Comparison of ENCODE assay signal across 8 mouse cellular contexts in genomic region chr5:72587192-72587681, GRCm38 (mm10). TPM values are rescaled to one million over a fixed set of nuclear protein-coding genes. Genes with fewer than 3 reads are reported as not detected.
A peak's percentile ranks its signal among the peaks of the same experiment; 100 is the strongest.
DNase-seq lines count a peak whose midpoint lies in the region; ATAC-seq and TF ChIP-seq lines count a peak whose summit lies in the region.

TSS of gene Gm5868 (minus strand) at chr5:72587551.

- H3K27ac ChIP-seq in liver, adult 2 months (replicated peaks; ENCODE audit: insufficient read depth, low read depth, low read length), result no peak within 1 kb of the TSS
- H3K27ac ChIP-seq in embryonic facial prominence, embryonic 14.5 days (replicated peaks; ENCODE audit: low read depth, low read length), result no peak within 1 kb of the TSS
- no peak within 1 kb of the TSS for H3K27ac ChIP-seq in limb, embryonic 10.5 days
- no peak within 1 kb of the TSS for H3K27ac ChIP-seq in neural tube, embryonic 14.5 days (ENCODE audit: low read depth, low read length)

- peak within 1 kb of the TSS; percentile 6; the same call in 1 of the 2 replicates for H3K4me3 ChIP-seq in liver, adult 2 months (ENCODE audit: insufficient read depth, low read depth, low read length)
- H3K4me3 ChIP-seq in embryonic facial prominence, embryonic 14.5 days (ENCODE audit: low read depth, low read length), result peak within 1 kb of the TSS; percentile 37
- peak within 1 kb of the TSS; percentile 50 for H3K4me3 ChIP-seq in limb, embryonic 10.5 days
- H3K4me3 ChIP-seq in neural tube, embryonic 14.5 days (ENCODE audit: low read depth, low read length), result peak within 1 kb of the TSS; percentile 35

- H3K4me2 ChIP-seq in embryonic facial prominence, embryonic 14.5 days (ENCODE audit: low read depth, low read length), result peak within 1 kb of the TSS; percentile 68
- peak within 1 kb of the TSS; percentile 52 for H3K4me2 ChIP-seq in neural tube, embryonic 14.5 days (ENCODE audit: low read depth, low read length)

- TF ChIP-seq CTCF in liver, adult 2 months (IDR thresholded peaks at IDR 0.05; ENCODE audit: low read depth, low read length), result no peak

- TF ChIP-seq POLR2A in liver, adult 2 months (IDR thresholded peaks at IDR 0.05; ENCODE audit: extremely low read depth, insufficient read depth, low read length), result no peak

- H3K79me2 ChIP-seq in liver, adult 2 months (ENCODE audit: control insufficient read depth, insufficient read depth, low read length), result no peaks in the 10 kb centered on the region

- no peaks in the 10 kb centered on the region for H3K9me3 ChIP-seq in embryonic facial prominence, embryonic 14.5 days (ENCODE audit: control insufficient read depth, low read length)
- no peaks in the 10 kb centered on the region for H3K9me3 ChIP-seq in limb, embryonic 10.5 days (replicated peaks)
- H3K9me3 ChIP-seq in neural tube, embryonic 14.5 days (ENCODE audit: control insufficient read depth, low read length), result no peaks in the 10 kb centered on the region

- no peak within 1 kb of the TSS for H3K9ac ChIP-seq in liver, adult 2 months (ENCODE audit: low read depth, low read length)
- no peak within 1 kb of the TSS for H3K9ac ChIP-seq in embryonic facial prominence, embryonic 14.5 days (ENCODE audit: low read depth, low read length)
- peak within 1 kb of the TSS; percentile 39; the same call in 1 of the 2 replicates for H3K9ac ChIP-seq in neural tube, embryonic 14.5 days (replicated peaks; ENCODE audit: low read depth, low read length)

- no peaks in the 10 kb centered on the region for H3K36me3 ChIP-seq in liver, adult 2 months (ENCODE audit: control insufficient read depth, insufficient read depth, low read length)
- no peaks in the 10 kb centered on the region for H3K36me3 ChIP-seq in embryonic facial prominence, embryonic 14.5 days (ENCODE audit: control insufficient read depth, insufficient read depth, low read length)
- no peaks in the 10 kb centered on the region for H3K36me3 ChIP-seq in limb, embryonic 10.5 days
- no peaks in the 10 kb centered on the region for H3K36me3 ChIP-seq in neural tube, embryonic 14.5 days (ENCODE audit: control insufficient read depth, insufficient read depth, low read length)

- no peak for DNase-seq in liver, adult 2 months (ENCODE audit: extremely low read depth, low read depth, low spot score)
- DNase-seq in liver (no peak), adipocyte (ENCODE audit: low spot score) (no peak)
- DNase-seq in embryonic facial prominence, embryonic 14.5 days (ENCODE audit: low spot score), result no peak
- DNase-seq in limb, embryonic 10.5 days (ENCODE audit: low spot score), result peak; percentile 54
- DNase-seq in thymus, postnatal 14 days, result no peak
- no peak for DNase-seq in heart, postnatal 4 days

- WGBS in liver, adult 2 months, result 5% methylated on average over 38 of the region's 38 CpGs
- WGBS in embryonic facial prominence, embryonic 14.5 days, result 3% methylated on average over 12 of the region's 38 CpGs
- WGBS in limb, embryonic 10.5 days, result 3% methylated on average over 38 of the region's 38 CpGs
- 3% methylated on average over 33 of the region's 38 CpGs for WGBS in neural tube, embryonic 14.5 days

- H3K4me1 ChIP-seq in liver, adult 2 months (ENCODE audit: control insufficient read depth, insufficient read depth, low read length), result peaks cover 6% of the 10 kb centered on the region; the same call in 1 of the 2 replicates
- no peaks in the 10 kb centered on the region for H3K4me1 ChIP-seq in embryonic facial prominence, embryonic 14.5 days (ENCODE audit: control insufficient read depth, insufficient read depth, low read length)
- H3K4me1 ChIP-seq in limb, embryonic 10.5 days, result peaks cover 8% of the 10 kb centered on the region
- no peaks in the 10 kb centered on the region for H3K4me1 ChIP-seq in neural tube, embryonic 14.5 days (ENCODE audit: control insufficient read depth, insufficient read depth, low read length)

- peak; percentile 57; the same call in 1 of the 2 replicates for ATAC-seq in embryonic facial prominence, embryonic 14.5 days (ENCODE audit: low read depth)
- peak; percentile 86 for ATAC-seq in neural tube, embryonic 14.5 days (ENCODE audit: low read depth)

- H3K27me3 ChIP-seq in liver, adult 2 months (ENCODE audit: control insufficient read depth, insufficient read depth, low read length), result peaks cover 8% of the 10 kb centered on the region
- peaks cover 4% of the 10 kb centered on the region; the same call in 1 of the 2 replicates for H3K27me3 ChIP-seq in embryonic facial prominence, embryonic 14.5 days (replicated peaks; ENCODE audit: control insufficient read depth, insufficient read depth, low read length)
- peaks cover 32% of the 10 kb centered on the region for H3K27me3 ChIP-seq in limb, embryonic 10.5 days (ENCODE audit: low read depth, poor library complexity, severe bottlenecking)
- no peaks in the 10 kb centered on the region for H3K27me3 ChIP-seq in neural tube, embryonic 14.5 days (ENCODE audit: control insufficient read depth, insufficient read depth, low read length)

RNA-seq across cellular contexts. Expression of gene Gm5868, which starts in this region (rescaled TPM):
- total RNA-seq in liver, adult 2 months (2014; rRNA removed), result not detected in 2 replicates
- not detected in 2 replicates for polyA plus RNA-seq in liver, adult 2 months (2012; rRNA removed)
- polyA plus RNA-seq in embryonic facial prominence, embryonic 14.5 days (2014; fragmentation: Nextera tagmentation; extraction: Ambion mirVana), result 0.56 and 0.81 TPM in 2 replicates
- polyA plus RNA-seq in limb, embryonic 10.5 days (2016; fragmentation: Nextera tagmentation; extraction: Ambion mirVana), result 0.44 and 0.97 TPM in 2 replicates
- polyA plus RNA-seq in neural tube, embryonic 14.5 days (2014; fragmentation: Nextera tagmentation; extraction: Ambion mirVana), result 7.3 TPM in 2 replicates
- total RNA-seq in heart, postnatal 4 days (2021), result not detected

Comparison
In these comparisons a context has a peak if more than half of its experiments do, and no peak if none do; other contexts are left out.
1. Peak in ATAC-seq, H3K4me3 ChIP-seq and H3K4me2 ChIP-seq in embryonic facial prominence, embryonic 14.5 days; RNA of the gene not detected or under 1 TPM.
2. Peak in DNase-seq and H3K4me3 ChIP-seq in limb, embryonic 10.5 days; RNA of the gene not detected or under 1 TPM.